Mouse (Mus musculus): Measurements from ENCODE around the gene Eif2ak2. TPM values are rescaled to one million over a fixed set of nuclear protein-coding genes. Genes with fewer than 3 reads are reported as not detected.

Gene Eif2ak2
- polyA plus RNA-seq, 2 experiments, result 3.4 to 4.3 TPM

DNA sequence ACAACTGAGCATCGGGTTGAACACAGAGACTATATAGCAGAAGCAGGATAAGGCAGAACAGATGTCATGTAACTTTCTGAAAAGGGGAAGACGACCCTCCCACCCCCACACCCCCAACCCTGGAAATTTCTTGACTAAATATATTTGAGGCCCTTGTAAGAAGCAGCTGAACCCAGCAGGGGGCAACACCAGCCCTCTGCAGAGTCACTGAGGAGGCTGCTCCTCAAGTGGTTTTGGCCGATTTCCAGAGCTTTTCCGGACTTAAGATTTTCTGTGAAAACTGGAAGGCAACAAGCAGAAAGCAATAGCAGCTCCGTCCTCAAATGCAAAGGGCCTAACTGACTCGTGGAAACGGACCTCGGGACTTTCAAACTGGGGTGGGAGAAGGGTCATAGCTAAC lies 13.0 kb upstream of the Eif2ak2 start:
- Histone ChIP-seq H3K4me3 (ENCODE audit: insufficient read depth in 1 of 2, low read depth in 2 of 2, low read length in 2 of 2) (no peak overlapping the region), H3K9ac (replicated peaks) (no peak overlapping the region), H3K36me3 (replicated peaks; ENCODE audit: control insufficient read depth, insufficient read depth, low read depth) (no peaks in the 10 kb centered on the region), H3K4me1 (replicated peaks; ENCODE audit: control insufficient read depth in 2 of 2, insufficient read depth in 2 of 2, low read length in 1 of 2) (no peaks in the 10 kb centered on the region), H3K9me3 (ENCODE audit: control insufficient read depth, low read length) (no peaks in the 10 kb centered on the region), H3K4me2 (ENCODE audit: low read depth) (0 out of 2 replicates have a peak overlapping the region, but pooled peaks have one; percentile 29), H3K27me3 (ENCODE audit: control insufficient read depth, insufficient read depth, low read length) (no peaks in the 10 kb centered on the region), H3K27ac (no peak overlapping the region)
- TF ChIP-seq CTCF (IDR thresholded peaks at IDR 0.05; ENCODE audit: low read depth) (peak; percentile 57), EP300 (IDR thresholded peaks at IDR 0.05; ENCODE audit: low read depth) (no peak)
- DNase-seq (ENCODE audit: low read depth in 3 of 3, low spot score in 3 of 3) (no peak), ATAC-seq (ENCODE audit: insufficient read depth) (no peak)
- WGBS (ENCODE audit: insufficient replicate concordance), result 20% methylated on average over 8 of the region's 8 CpGs

DNA sequence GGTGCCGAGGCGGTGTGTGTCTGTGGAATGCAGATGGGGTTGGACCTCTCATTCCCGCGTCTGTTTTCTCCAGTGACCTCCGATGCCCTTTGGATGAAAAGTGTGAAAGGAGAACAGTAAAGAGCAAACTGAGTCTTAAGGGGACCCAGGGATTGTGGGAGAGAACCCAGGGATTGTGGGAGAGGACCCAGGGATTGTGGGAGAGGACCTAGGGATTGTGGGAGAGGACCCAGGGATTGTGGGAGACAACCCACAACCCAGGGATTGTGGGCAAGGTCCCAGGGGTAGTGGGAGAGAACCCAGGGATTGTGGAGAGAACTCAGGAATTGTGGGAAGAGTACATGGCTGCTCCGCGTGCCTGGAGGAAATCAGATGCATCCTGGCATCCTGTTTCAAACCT lies 12.6 kb upstream of the Eif2ak2 start:
- H3K27me3 ChIP-seq (ENCODE audit: control insufficient read depth, insufficient read depth, low read length), result no peaks in the 10 kb centered on the region
- no peak for TF ChIP-seq EP300 (IDR thresholded peaks at IDR 0.05; ENCODE audit: low read depth)
- TF ChIP-seq CTCF (IDR thresholded peaks at IDR 0.05; ENCODE audit: low read depth), result no peak
- H3K4me3 ChIP-seq (ENCODE audit: insufficient read depth in 1 of 2, low read depth in 2 of 2, low read length in 2 of 2), result no peak overlapping the region
- no peaks in the 10 kb centered on the region for H3K36me3 ChIP-seq (replicated peaks; ENCODE audit: control insufficient read depth, insufficient read depth, low read depth)
- no peak overlapping the region for H3K27ac ChIP-seq
- no peak for ATAC-seq (ENCODE audit: insufficient read depth)
- no peak overlapping the region for H3K4me2 ChIP-seq (ENCODE audit: low read depth)
- DNase-seq (ENCODE audit: low read depth in 3 of 3, low spot score in 3 of 3), result no peak
- no peaks in the 10 kb centered on the region for H3K4me1 ChIP-seq (replicated peaks; ENCODE audit: control insufficient read depth in 2 of 2, insufficient read depth in 2 of 2, low read length in 1 of 2)
- H3K9me3 ChIP-seq (ENCODE audit: control insufficient read depth, low read length), result no peaks in the 10 kb centered on the region
- no peak overlapping the region for H3K9ac ChIP-seq (replicated peaks)
- WGBS (ENCODE audit: insufficient replicate concordance), result 66% methylated on average over 7 of the region's 7 CpGs

DNA sequence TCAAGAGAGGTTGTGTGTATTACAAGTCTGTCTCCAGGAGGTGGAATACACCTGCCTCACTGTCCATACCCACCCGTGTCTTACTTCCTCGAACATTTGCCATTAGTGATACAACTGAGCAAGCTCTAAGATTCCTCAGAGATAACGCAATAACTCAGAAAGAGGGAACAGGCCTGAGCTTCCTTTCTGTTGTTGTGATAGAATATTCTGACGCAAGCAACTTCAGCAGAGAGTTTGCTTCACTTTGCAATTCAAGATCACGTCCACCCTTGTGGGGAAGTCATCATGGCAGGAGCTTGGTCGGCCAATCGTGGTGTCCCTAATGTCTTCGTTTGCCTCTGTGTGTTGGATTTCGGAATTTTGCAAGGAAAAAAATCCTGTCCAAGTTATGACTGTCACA lies 8.6 kb upstream of the Eif2ak2 start:
- 51% methylated on average over 9 of the region's 9 CpGs for WGBS (ENCODE audit: insufficient replicate concordance)
- ATAC-seq (ENCODE audit: insufficient read depth), result no peak

DNA sequence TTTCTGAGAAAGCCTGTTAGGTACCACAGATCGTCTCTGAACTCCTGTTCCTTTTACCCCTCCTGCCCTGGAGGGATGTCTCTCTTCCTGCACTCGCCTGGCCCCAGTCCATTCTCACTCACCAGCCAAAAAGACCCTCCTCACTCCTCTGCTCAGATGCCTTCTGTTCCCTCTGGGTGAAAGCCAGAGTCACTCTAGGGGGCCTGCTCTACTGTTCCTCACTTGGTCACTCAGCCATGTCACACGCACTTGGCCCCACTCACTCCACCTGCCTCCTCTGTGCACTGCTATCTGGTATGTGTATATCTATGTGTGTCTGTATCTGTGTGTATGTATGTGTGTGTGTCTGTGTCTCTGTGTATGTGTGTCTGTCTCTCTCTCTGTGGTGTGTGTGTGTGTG lies 6.8 kb upstream of the Eif2ak2 start:
- H3K27me3 ChIP-seq (ENCODE audit: control insufficient read depth, insufficient read depth, low read length), result no peaks in the 10 kb centered on the region
- no peak overlapping the region for H3K27ac ChIP-seq
- H3K4me1 ChIP-seq (replicated peaks; ENCODE audit: control insufficient read depth in 2 of 2, insufficient read depth in 2 of 2, low read length in 1 of 2), result no peaks in the 10 kb centered on the region
- no peaks in the 10 kb centered on the region for H3K9me3 ChIP-seq (ENCODE audit: control insufficient read depth, low read length)
- no peak overlapping the region for H3K4me3 ChIP-seq (ENCODE audit: insufficient read depth in 1 of 2, low read depth in 2 of 2, low read length in 2 of 2)
- no peak overlapping the region for H3K4me2 ChIP-seq (ENCODE audit: low read depth)
- H3K36me3 ChIP-seq (replicated peaks; ENCODE audit: control insufficient read depth, insufficient read depth, low read depth), result no peaks in the 10 kb centered on the region
- no peak overlapping the region for H3K9ac ChIP-seq (replicated peaks)
- DNase-seq (ENCODE audit: low read depth in 3 of 3, low spot score in 3 of 3) (no peak), ATAC-seq (ENCODE audit: insufficient read depth) (no peak)
- WGBS (ENCODE audit: insufficient replicate concordance), result 49% methylated on average over 3 of the region's 3 CpGs
- TF ChIP-seq EP300 (IDR thresholded peaks at IDR 0.05; ENCODE audit: low read depth) (no peak), CTCF (IDR thresholded peaks at IDR 0.05; ENCODE audit: low read depth) (no peak)

More for the DNA sequence above, 8.6 kb upstream of the Eif2ak2 start:
- Histone ChIP-seq H3K27me3 (ENCODE audit: control insufficient read depth, insufficient read depth, low read length) (no peaks in the 10 kb centered on the region), H3K9me3 (ENCODE audit: control insufficient read depth, low read length) (no peaks in the 10 kb centered on the region), H3K4me2 (ENCODE audit: low read depth) (no peak overlapping the region), H3K9ac (replicated peaks) (no peak overlapping the region), H3K36me3 (replicated peaks; ENCODE audit: control insufficient read depth, insufficient read depth, low read depth) (no peaks in the 10 kb centered on the region), H3K27ac (no peak overlapping the region), H3K4me3 (ENCODE audit: insufficient read depth in 1 of 2, low read depth in 2 of 2, low read length in 2 of 2) (no peak overlapping the region), H3K4me1 (replicated peaks; ENCODE audit: control insufficient read depth in 2 of 2, insufficient read depth in 2 of 2, low read length in 1 of 2) (no peaks in the 10 kb centered on the region)
- DNase-seq (ENCODE audit: low read depth in 3 of 3, low spot score in 3 of 3), result no peak
- no peak for TF ChIP-seq EP300 (IDR thresholded peaks at IDR 0.05; ENCODE audit: low read depth)
- no peak for TF ChIP-seq CTCF (IDR thresholded peaks at IDR 0.05; ENCODE audit: low read depth)

DNA sequence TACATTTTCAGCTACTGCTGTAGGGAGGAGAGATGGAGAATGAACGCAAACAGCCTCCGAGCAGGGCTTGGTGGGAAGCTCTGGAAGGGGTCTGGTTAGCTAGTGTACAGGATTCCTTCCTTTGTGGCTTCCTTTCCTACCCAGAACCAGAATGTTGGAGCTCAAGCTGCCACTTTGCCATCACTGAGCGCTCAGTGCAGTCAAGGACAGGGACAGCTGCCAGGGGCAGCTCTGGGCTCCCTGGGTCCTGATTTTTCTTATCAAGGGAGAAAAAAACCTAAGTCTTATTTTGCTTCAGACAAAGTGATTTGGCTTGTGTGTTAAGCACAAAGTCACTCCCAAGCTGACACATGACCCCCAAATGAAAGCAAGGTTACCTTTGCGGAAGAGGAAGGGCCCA lies 6.2 kb upstream of the Eif2ak2 start:
- Histone ChIP-seq H3K4me1 (replicated peaks; ENCODE audit: control insufficient read depth in 2 of 2, insufficient read depth in 2 of 2, low read length in 1 of 2) (no peaks in the 10 kb centered on the region), H3K27ac (no peak overlapping the region), H3K27me3 (ENCODE audit: control insufficient read depth, insufficient read depth, low read length) (no peaks in the 10 kb centered on the region), H3K4me3 (ENCODE audit: insufficient read depth in 1 of 2, low read depth in 2 of 2, low read length in 2 of 2) (no peak overlapping the region), H3K9ac (replicated peaks) (no peak overlapping the region), H3K4me2 (ENCODE audit: low read depth) (no peak overlapping the region), H3K9me3 (ENCODE audit: control insufficient read depth, low read length) (no peaks in the 10 kb centered on the region), H3K36me3 (replicated peaks; ENCODE audit: control insufficient read depth, insufficient read depth, low read depth) (no peaks in the 10 kb centered on the region)
- TF ChIP-seq CTCF (IDR thresholded peaks at IDR 0.05; ENCODE audit: low read depth) (no peak), EP300 (IDR thresholded peaks at IDR 0.05; ENCODE audit: low read depth) (no peak)
- DNase-seq (ENCODE audit: low read depth in 3 of 3, low spot score in 3 of 3) (no peak), ATAC-seq (ENCODE audit: insufficient read depth) (no peak)
- whole genome bisulfite sequencing (ENCODE audit: insufficient replicate concordance), result 54% methylated on average over 4 of the region's 4 CpGs
